Mouse (Mus musculus) gastrocnemius, postnatal 25 days (tissue): ENCODE data around the gene Slfn8. TPM values are rescaled to one million over a fixed set of nuclear protein-coding genes. Genes with fewer than 3 reads are reported as not detected.
A peak's percentile ranks its signal among the peaks of the same experiment; 100 is the strongest.
"Not testable (repeated sequence)": the region's sequence is repeated elsewhere in the genome, so short reads cannot be mapped to it uniquely, and the experiment has no call there.

Source experiments
- DNase-seq: peaks from one replicate; pipeline ENCODE4 v3.0.0; 2022
- long read RNA-seq, 2 experiments: library from polyadenylated mRNA; stranded (forward); transcript quantifications; one replicate each; pipeline ENCODE4 v2.0.0; 2021
- total RNA-seq, 2 experiments: library from RNA; stranded (reverse); gene quantifications; 1 replicate in 1 of 2; 2 replicates in 1 of 2; pipeline ENCODE4 v1.2.3; 2021

The Slfn8 gene
- total RNA-seq, result under 1 TPM in 1 of 2 experiments, not detected in 1; 0.19 TPM
- long read RNA-seq, experiment 1, result 0 reads
- long read RNA-seq, experiment 2, result 0 reads

GRCm38 (mm10) chr11:83020621-83021020 lies at the start of gene Slfn8:
TSS of gene Slfn8 (minus strand) at chr11:83020810.
- peak; percentile 28 for DNase-seq

GRCm38 (mm10) chr11:83067982-83068694 lies 47.5 kb upstream of the Slfn8 start:
- no peak for DNase-seq

GRCm38 (mm10) chr11:83066640-83067531 lies 46.3 kb upstream of the Slfn8 start:
- DNase-seq, result no peak

- no peak for DNase-seq
These were observed 45.1 kb upstream of the Slfn8 start for GRCm38 (mm10) chr11:83065441-83066344.

GRCm38 (mm10) chr11:83064946-83065345 lies 44.3 kb upstream of the Slfn8 start, which contains the start of gene Slfn2:
TSS of gene Slfn2 (plus strand) at chr11:83065112.
- no peak for DNase-seq

GRCm38 (mm10) chr11:83063941-83064349 lies 43.3 kb upstream of the Slfn8 start:
- no peak for DNase-seq

GRCm38 (mm10) chr11:83063126-83063525 lies 42.5 kb upstream of the Slfn8 start:
- no peak for DNase-seq

GRCm38 (mm10) chr11:83061806-83062205 lies 41.2 kb upstream of the Slfn8 start:
- no peak for DNase-seq

GRCm38 (mm10) chr11:83060412-83061020 lies 39.9 kb upstream of the Slfn8 start:
- no peak for DNase-seq

- DNase-seq, result no peak
These were observed 37.3 kb upstream of the Slfn8 start for GRCm38 (mm10) chr11:83057863-83058262.

- no peak for DNase-seq
These were observed 25.0 kb upstream of the Slfn8 start for GRCm38 (mm10) chr11:83045642-83046041.

- DNase-seq, result no peak
These were observed 23.3 kb upstream of the Slfn8 start for GRCm38 (mm10) chr11:83043891-83044290.

GRCm38 (mm10) chr11:83041000-83041399 lies 20.4 kb upstream of the Slfn8 start:
- DNase-seq, result no peak

GRCm38 (mm10) chr11:83040325-83040724 lies 19.7 kb upstream of the Slfn8 start:
- no peak for DNase-seq

GRCm38 (mm10) chr11:83039796-83040195 lies 19.2 kb upstream of the Slfn8 start:
- DNase-seq, result no peak

GRCm38 (mm10) chr11:83039156-83039555 lies 18.5 kb upstream of the Slfn8 start:
- no peak for DNase-seq

- not testable (repeated sequence) for DNase-seq
These were observed 18.1 kb upstream of the Slfn8 start for GRCm38 (mm10) chr11:83038686-83039085.

GRCm38 (mm10) chr11:83019561-83020519 lies 770 bp downstream of the Slfn8 start:
- not testable (repeated sequence) for DNase-seq

GRCm38 (mm10) chr11:83016093-83016492 lies 4.5 kb downstream of the Slfn8 start:
- DNase-seq, result no peak

GRCm38 (mm10) chr11:83013356-83013755 lies 7.3 kb downstream of the Slfn8 start:
- DNase-seq, result no peak
